Mouse (Mus musculus) gastrocnemius, adult 2 months (tissue): ENCODE measurements at regions not wholly inside any gene's neighbourhood (a gene's known extent, or its start where the extent isn't known, plus 50 kb on each side); places are given as distances from the start of the nearest gene placed in this dataset.

Source experiments
- DNase-seq: peaks from one replicate; pipeline ENCODE4 v3.0.0; 2022
- H3K27ac ChIP-seq: fragments of 200-600 bp; 2 replicates; pipeline ENCODE4 v1.8.1; 2022; ENCODE audit warnings: mild to moderate bottlenecking
- H3K4me3 ChIP-seq: fragments of 200-600 bp; 2 replicates; pipeline ENCODE4 v1.8.1; 2022; ENCODE audit warnings: mild to moderate bottlenecking, moderate library complexity
- CTCF ChIP-seq: fragments of 200-600 bp; IDR thresholded peaks from 2 replicates; pipeline ENCODE4 v1.8.1; 2022; ENCODE audit warnings: antibody characterized with exemption, mild to moderate bottlenecking, moderate library complexity
- intact Hi-C: fragments of 180-260 bp; cut with DNase I; formaldehyde crosslinking; loops from one replicate; pipeline ENCODE4 v1.15.1; 2025

DNA sequence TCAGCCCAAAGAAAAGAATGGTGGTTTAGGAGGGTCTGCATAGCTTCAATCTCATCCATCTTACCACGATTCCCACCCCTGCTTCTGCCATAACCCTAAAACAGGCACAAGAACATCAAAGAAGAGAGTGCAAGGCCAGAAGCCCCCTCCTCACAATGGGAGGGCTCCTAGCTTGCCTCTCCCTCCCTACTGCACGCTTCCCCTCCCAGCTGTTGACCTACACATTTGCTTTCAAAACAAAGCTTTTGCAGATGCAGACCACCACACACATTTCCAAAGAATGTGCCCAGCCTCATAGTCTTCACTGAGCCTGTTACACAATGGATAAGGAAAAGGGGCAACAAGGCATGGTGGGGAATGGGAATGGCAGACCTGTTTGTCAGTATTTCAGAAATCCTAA is 67.9 kb upstream of the Ndn start:
- H3K27ac ChIP-seq, result no peak overlapping the region
- intact Hi-C loops, result no loop called here
- no peak overlapping the region for H3K4me3 ChIP-seq
- no peak for TF ChIP-seq CTCF
- DNase-seq, result no peak

DNA sequence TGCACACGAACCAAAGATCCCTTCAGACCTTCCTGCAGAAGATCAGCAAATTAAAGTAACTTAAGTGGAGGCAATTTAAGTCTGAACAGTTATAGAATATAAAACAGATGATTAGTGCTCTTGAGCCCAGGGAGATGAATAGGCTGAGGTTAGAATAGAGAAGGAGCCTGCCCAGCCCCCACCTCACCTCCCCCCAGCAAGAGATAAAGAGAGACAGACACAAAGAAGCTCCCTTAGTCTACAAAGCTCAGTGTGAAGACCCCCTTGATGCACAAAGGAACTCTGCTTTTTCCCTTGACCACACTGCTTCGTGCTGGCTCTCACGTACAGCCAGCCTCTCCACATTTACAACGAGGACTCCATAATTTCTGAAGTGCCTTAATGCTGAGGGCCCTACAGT is 67.3 kb upstream of the Ndn start:
- H3K4me3 ChIP-seq, result no peak overlapping the region
- no peak for DNase-seq
- no peak overlapping the region for H3K27ac ChIP-seq
- intact Hi-C loops, result no loop called here
- TF ChIP-seq CTCF, result no peak
